Mouse (Mus musculus): ENCODE data around the gene Acad10.
A peak's percentile ranks its signal among the peaks of the same experiment; 100 is the strongest.
"Not testable (repeated sequence)": the region's sequence is repeated elsewhere in the genome, so short reads cannot be mapped to it uniquely, and the experiment has no call there.

Acad10 gene

DNA sequence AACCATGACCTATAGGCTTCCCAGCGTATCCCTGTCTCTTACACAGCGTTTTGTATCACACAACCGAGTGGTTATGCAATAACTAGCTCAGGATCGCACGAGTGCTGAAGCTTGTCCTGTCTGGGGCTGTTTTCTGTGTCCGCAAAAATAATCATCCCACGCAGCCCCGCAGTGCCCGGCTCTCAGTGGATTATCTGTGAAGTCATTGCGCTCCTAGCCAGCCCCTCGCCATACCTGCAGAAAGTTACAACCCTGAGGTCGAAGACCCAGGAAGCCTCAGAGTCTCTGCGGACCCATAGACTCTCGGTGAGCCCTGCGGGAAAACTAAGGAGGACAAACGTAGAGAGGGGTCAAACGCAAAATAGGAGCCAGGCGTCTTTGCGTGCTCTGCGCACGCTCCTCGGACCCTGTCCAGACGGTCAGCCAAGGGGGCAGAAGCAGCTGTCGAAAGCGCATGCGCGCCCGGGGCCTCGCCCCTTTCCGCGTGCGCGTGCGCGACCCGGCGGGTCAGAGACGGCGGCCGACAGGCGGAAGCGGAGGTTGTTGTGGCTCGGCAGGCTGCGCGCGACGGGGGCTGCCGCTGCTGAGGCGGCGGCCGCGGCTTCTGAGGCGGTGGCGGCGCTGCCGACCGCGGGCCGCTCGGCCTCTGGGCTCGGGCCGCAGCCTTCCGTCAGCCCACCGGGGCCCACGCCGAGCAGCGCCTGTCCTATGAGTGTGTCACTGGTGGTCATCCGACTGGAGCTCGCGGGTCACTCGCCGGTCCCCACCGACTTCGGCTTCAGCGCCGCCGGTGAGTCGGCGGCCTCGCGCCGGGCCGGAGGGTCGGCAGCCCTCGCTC lies at the start of gene Acad10, which contains the start of gene Brap:
Gene Acad10, minus strand, starts transcription at position 456 of the 838 bp plus-strand sequence.
Gene Brap, plus strand, starts transcription at position 505 of the 838 bp plus-strand sequence.
- DNase-seq (ENCODE audit: low spot score): peak; percentile 95

DNA sequence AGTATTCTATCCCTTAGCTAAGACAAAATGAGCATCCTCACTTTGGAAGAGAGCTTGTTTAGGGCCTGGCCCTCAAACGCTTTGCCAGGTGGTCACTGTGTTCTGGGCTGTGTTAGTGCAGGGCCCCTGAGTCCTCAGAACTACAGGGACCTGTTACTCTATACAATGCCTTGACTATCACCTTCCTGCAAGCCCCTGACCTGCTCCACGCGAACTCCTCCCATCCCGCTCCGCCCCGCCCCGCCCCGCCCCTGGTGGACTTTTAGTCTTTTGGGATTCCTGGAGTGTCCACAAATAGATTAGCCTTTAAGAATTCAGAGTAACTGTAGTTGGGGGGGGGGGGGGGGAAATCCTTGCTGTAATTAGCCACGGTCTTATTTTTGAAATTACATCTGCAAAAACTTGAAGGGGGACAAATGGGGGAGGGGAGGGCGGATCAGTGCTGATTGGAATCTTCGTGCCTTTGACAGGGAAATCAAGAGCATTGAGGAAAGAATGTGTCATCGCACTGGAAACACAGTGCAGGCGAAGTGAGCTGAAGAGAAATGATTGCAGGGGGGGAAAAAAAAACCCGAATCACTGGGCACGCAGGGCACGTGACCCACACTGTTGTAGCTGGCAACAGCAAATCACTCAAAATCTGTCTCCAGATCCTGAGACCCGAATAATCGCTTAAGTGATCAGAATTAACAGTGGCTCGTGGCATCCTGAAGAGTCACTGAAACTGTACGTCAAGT lies 44.4 kb upstream of the Acad10 start:
- DNase-seq (ENCODE audit: low spot score): peak; percentile 50

DNA sequence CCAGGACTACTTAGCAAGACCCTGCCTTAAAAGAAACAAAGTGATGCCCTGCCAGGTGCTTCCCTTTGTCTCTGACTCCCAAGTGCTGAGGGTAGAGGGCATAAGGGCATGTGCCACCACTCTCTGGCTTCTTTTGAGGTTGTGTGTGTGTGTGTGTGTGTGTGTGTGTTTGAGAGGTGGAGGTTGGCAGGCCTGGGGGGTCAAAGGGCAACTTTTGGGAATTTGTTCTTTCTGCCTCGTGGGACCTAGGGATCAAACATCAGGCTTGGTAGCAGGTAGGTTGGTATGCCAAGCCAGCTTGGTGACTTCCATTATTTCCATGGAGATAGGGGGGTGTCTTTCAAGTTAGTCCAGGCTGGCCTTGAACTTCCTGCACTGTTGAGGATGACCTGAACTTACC lies 43.0 kb upstream of the Acad10 start:
- no peak for DNase-seq (ENCODE audit: low spot score)

DNA sequence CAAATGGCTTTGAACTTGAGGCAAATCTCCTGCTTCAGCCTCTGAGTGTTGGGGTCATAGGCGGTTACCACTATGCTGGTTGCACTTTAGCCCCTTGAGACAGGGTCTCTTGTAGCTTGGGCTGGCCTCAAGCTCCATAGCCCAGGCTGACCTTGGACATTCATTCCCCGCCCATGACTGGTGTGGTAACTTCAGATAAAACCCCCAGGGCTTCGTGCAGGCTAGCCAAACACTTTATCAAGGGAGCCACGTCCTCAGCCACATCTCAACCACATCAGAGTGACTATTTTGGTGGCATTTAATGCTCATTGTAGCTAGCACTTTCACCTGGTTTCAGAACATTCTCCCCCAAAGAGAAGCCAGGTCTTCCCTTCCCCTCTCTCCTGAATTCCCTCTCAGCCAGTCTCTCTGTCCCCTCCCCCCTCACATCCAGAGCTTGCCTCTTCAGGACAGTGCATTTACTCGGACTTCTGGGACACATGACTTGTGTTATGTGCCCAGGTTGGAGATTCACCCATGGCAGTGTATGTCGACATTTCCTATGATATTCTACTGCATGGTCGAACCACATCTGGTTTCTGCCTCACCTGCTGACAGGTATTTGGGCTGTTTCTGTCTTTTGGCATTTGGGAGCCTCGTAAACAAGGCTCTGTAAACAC lies 40.9 kb upstream of the Acad10 start:
- DNase-seq (ENCODE audit: low spot score): no peak

DNA sequence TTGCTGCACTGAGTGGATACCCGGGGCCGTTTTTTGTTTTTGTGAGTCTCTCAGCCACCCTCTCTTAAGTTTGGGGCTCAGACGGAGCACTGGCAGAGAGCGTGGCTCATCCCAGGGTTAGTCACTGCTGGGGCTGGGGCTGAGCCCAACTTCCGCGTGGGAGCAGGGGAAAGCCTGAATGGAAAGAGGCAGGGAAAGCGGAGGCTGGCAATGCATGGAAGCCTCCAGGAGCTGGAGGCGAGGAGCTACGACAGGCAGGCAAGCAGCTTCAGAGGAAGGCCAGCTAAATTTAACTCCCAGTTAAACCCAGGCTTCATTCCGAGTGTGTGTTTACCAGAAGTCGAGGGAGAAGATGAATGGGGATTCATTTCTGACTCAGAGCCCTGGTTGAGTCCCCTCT lies 40.2 kb upstream of the Acad10 start:
- no peak for DNase-seq (ENCODE audit: low spot score)

DNA sequence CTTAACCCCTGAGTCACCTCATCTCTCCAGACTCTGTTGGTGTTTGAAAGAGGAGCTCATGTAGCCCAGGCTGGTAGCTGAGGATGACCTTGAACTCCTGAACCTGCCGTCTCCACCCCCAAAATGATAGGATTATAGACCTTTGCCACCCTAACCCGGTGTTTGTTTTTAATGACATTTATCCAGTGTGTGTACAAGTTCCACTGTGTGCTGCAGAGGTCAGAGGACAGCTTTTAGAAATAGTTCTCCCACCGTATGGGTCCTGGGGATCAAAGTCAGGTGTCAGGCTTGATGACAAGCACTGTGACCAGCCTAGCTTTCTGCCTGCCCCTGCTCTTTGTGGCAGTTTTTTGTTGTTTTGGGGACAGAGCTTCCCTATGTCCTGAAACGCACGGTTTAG lies 39.6 kb upstream of the Acad10 start:
- no peak for DNase-seq (ENCODE audit: low spot score)

DNA sequence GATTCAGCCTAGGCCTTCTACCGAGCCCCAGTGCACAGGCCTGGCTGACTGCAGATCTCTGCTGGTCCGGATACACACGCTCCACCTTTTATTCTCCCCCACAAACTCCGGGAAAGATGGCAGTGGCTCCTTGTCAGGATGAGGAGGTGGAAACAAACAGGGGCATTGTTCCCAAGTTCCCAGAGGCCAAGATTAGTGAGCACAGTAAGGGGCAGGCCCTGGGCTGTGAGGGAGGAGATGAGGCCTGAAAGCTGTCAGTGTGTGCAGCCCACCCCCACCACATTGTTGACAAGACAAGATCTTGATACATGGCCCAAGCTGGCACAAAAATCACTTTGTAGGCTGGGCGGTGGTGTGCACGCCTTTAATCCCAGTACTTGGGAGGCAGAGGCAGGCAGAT lies 36.4 kb upstream of the Acad10 start:
- peak; percentile 9 for DNase-seq (ENCODE audit: low spot score)

DNA sequence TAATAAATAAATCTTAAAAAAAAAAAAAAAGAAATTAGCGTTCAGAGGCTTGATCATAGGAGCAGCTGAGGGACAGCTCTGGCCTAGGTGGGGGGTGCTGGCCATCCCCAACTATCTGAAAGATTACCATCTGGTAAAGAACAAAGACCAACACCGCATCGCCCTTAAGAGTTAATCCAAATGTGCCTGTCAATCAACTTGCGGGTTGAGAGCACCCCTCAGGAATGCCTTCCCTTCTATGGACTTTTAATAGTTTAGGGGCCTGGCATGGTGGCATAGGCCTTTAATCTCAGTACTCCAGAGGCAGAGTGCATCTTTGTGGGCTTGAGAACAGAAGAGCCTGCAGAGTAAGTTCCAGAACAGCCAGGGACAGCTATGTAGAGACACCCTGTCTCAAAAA lies 32.6 kb upstream of the Acad10 start:
- DNase-seq (ENCODE audit: low spot score): no peak

DNA sequence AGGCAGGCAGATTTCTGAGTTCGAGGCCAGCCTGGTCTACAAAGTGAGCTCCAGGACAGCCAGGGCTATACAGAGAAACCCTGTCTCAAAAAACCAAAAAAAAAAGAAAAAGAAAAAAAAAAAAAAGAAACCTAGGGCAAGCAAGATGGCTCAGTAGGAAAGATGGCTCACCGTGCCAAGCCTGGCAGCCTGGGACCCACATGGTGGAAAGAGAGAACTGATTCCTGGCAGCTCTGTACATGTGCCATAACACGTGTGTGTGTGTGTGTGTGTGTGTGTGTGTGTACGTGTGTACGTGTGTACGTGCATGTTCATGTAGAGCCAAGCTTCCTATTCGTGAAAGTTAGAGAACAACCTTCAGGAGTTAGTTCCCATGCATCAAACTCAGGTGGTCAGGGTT lies 31.1 kb upstream of the Acad10 start:
- not testable (repeated sequence) for DNase-seq (ENCODE audit: low spot score)

DNA sequence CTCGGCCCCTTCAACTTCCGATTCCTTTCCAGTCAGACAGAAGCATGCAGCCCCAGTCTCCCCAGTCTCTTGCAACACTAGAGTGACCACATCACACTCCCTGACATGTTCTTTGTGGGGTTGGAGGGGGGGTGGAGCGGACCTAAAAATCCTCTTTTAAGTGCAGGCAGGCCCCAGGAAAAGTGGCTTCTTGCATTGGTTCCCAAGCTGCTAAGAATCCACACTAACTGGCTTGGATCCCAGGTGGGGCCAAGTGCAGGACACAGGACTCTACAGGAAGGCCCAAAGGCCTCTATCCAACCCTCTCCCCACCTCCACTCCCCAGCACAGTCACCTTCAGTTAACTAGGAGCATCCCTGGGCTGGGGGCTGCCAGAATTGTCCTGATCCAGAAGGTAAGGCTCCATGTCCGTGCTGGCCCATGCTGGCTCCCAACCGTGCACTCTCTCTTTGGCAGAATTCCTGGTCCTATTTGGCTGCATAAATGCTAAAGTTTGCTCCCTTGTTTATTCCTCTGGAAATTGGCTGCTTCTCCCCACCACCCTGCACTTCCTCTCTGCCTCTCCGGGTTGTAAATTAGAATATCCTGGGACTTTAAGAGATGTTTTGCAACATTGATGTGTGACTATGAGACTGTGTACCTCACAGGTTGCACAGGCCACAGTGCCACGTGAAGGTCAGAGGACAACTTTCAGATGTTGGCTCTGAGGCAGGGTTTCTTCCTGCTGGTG lies 30.3 kb upstream of the Acad10 start:
- no peak for DNase-seq (ENCODE audit: low spot score)

DNA sequence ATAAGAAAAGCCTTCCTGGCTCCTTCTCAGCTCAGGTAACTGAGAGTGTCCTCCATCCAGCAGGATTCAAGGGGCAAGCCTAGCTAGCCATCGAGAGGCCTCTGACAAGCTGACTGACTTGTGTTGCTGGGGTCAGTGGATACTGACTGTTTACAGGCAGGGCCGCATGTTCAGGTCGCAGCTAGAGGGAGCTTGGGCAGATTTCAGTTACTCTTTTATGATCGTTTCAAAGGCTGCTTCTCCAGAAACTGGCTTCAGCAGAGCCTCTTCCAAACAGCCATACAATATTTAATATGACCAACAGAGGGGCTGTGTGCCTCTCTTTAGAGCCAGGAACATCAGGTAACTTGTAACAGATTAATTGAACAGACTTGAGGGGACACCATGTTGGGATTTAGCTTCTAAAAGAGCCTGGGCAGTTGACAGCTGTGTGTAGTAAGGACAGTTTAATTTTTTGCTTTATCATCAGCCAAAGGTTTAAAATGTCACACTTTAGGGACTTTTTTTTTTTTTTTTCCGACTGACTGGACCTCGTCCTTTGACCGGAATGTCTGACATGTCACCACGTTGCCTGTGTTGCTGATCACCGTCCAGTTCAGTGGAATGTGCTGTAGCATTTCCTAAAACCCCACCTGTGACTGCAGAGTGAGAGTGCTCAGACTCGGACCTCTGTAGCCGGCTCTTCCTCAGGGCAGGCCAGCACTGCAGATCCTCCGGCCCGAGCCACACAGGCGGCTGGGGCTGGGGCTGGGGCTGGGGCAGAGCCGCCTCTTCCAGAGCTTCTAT lies 26.0 kb upstream of the Acad10 start:
- no peak for DNase-seq (ENCODE audit: low spot score)

DNA sequence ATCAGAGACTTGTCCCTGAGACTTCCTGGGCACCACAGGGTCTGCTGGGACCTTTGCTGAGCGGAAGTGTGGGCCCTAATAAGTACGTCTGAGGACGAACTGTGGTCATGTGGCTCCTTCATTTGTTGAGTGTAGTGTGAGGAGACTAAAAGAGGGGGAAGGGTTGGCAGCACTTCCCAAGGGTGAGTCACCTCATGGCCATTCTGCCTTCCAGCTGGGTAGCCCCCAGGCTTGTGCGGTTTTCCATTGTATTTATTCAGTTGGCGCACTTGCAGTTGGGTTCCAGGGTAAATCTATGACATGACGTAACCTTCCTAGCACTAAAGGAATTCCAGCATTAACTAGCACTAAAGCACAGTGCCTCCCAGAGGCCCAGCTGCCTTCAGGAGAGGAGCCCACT lies 25.2 kb upstream of the Acad10 start:
- DNase-seq (ENCODE audit: low spot score): no peak

DNA sequence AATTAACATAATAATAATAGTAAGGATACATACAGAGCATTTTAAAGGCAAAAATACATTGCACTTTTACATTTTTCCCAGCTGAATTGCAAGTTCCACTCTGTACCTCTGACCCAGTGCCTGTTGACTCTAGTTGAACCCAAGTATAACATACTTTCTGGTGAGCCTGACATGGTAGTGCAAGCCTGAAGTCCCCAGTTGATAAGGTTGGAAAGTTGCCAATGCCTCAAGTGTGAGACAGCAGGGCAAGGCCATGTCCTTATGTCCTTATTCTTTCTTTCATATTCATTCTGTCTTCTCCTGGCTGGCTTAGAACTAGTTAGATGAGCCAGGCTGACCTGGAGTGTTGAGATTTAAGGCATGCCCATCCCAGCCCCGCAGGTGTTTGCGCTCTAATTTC lies 21.9 kb upstream of the Acad10 start:
- no peak for DNase-seq (ENCODE audit: low spot score)

DNA sequence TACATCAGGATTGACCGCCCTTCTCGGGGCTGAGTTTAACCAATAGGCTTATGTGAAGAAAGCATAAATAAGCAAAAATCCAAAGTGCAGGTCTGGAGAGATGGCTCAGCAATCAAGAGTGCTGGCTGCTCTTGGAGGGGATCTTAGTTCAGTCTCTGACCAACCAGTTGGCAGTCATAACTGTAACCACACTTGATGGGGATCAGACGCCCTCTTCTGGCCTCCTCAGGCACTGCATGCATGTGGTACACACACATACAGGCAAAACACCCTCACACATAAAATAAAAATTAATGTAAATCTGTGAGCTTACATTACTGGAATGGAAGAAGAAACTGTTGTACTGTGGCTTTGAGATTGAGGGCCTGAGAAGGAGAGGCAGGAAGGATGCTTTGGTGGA lies 10.1 kb upstream of the Acad10 start:
- peak; percentile 36 for DNase-seq (ENCODE audit: low spot score)

DNA sequence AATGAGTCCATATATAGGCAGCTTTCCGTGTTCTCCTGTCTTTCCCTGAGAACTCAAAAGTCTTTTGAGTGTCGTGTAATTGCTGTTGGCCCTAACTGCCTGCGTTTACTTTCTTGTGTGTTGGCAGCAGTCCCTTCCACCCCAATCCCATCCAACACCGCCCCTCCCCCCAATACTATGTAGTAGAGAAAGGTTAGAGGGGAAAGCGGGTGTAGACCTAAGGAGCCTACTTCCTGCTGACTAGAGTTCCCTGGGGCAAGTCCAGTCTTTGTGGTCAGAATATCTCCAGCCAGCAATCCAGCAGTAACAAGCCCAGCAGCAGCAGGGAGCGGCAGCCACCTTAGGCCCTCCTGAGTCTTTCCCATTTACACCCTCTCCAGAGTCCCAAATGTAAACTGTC lies 8.1 kb upstream of the Acad10 start:
- no peak for DNase-seq (ENCODE audit: low spot score)

DNA sequence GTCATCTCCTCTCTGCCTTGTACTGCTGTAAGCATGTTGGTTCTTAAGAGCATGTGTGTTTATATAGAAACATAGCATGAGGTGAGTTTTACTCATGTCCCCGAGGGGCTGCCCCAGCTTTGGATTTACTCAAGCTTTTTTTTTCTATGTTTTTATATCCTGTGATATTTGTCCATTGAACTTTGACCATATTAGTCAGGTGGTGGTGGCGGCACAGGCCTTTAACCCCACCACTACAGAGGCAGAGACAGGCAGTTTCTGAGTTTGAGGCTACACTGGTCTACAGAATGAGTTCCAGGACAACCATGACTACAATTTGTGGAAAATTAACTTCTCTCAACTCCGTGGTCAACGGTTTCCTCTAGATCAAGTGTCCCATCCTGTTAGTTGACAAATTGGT lies 6.8 kb upstream of the Acad10 start:
- no peak for DNase-seq (ENCODE audit: low spot score)

DNA sequence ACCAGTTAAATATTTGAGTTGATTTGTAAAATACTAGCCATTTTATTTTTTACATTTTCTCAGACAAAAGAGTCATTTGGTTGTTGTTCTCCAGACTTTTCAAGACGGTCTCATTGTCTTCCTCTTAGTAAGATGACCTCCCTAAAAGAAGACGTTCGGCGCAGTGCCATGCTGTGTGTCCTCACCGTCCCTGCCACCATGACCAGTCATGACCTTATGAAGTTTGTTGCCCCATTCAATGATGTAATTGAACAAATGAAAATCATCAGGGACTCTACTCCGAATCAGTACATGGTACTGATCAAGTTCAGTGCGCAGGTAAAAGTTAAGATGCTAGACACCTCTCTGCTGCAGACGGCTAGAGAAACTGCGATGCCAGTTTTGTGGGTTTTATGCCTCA lies 4.7 kb upstream of the Acad10 start:
- DNase-seq (ENCODE audit: low spot score): no peak

DNA sequence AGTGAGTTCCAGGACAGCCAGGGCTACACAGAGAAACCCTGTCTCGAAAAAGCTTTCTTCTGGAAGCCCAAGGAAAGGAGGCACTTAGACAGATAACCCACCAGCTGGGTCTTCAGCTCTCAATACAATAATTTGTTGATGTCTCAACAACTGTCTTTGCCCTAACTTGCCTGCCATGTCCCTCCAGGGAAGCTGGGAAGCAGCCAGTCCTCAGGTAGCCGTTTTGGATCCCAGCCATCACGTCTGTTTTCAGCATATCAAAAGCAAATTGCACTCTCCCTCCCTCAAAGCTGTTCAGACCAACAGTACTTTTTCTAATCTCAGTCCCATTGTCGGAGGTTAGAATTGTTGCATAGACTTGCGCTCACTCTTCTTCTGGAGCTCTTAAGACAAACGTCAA lies 3.8 kb upstream of the Acad10 start:
- no peak for DNase-seq (ENCODE audit: low spot score)

DNA sequence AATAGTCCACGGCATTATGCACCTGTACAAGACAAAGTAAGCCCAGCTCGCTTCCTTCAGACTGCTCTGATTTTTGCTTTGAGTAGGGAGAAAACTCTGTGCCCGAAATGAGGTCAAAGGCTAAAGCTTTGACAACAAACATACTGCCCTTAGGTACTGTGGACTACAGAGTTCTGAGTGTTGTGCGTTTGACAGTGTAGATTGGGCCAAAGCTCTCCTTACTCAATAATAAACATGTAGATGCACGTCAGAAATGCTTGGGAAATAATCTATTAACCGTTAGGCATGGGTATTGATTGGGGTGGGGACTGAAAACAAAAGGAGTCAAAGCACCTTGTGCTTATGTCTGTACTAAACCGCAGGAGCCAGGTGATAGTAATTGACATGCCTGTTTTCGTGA lies 3.1 kb upstream of the Acad10 start:
- no peak for DNase-seq (ENCODE audit: low spot score)

DNA sequence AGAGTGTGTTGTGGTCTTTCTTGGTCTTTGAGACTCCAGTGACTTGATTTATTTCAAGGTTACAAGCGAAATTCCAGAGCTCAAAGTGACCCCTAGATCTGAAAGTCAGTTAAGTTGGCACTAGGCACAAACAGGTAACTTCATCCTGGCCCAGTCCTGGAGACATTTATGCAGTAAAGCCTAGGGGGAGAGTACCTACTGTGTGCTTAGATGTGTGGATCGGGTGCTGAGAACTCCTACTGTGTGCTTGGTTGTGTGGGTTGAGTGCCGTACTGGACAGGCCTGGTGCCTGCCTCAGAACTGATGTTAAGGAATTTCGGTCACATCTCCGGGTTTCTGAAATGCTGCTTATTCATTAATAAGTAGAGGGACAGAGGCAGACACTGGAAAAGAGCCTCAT lies 1.2 kb upstream of the Acad10 start:
- DNase-seq (ENCODE audit: low spot score): no peak

DNA sequence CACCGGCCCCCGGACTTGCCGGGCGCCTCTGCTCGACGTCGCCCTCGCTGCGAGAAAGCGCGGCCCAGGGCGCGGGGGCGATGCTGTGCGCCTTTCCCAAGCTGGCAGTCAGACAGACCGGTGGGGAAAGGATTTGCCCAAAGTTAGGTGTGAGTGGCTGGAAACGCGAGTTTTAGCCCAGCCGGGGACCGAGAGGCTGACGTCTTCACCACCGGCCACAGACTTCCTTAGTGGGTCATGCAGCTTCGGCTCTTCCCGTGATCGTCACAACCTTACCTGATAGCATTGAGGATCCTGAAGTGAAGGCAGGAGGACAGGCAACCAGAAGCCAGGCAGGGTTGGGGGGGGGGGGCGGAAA lies 562 bp upstream of the Acad10 start:
- DNase-seq (ENCODE audit: low spot score): no peak

DNA sequence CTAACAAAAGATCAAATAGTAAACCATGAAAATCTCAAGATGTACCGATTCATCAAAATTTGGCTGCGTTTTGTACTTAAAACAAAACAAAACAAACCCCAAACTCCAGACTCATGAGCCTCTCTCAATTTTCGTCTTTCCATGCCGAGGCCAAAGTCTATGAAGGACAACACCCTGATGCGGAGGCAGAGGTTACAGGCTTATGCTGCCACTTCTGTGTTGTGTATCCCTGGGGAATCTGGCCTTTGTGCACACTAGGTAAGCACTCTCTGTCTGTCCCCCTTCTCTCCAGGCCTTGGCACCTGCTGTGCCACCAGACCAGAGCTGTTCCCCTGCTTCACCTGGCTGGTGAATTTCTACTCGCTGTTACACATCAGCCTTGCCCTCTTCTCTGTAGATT lies 2.7 kb downstream of the Acad10 start:
- DNase-seq (ENCODE audit: low spot score): not testable (repeated sequence)

Measured in embryo, embryonic 10 days (tissue).